Mouse (Mus musculus) MEL (cell line): Measurements from ENCODE around the gene Mapk8ip1. TPM values are rescaled to one million over a fixed set of nuclear protein-coding genes. Genes with fewer than 3 reads are reported as not detected.

Experiments used
- DNase-seq: peaks from one replicate; pipeline ENCODE4 v3.0.0; 2011; ENCODE audit warnings: low read depth, low spot score
- H3K27ac ChIP-seq: 2 replicates; pipeline ENCODE4 v1.5.1; 2012; ENCODE audit warnings: low read depth, mild to moderate bottlenecking, control low read depth, low read length, moderate library complexity; ENCODE audit not compliant: control insufficient read depth
- H3K27me3 ChIP-seq, 2 experiments: fragments of 150-350 bp in 1 of 2; sonication (generic) in 1 of 2; 2 replicates each; pipeline ENCODE4 v1.6.1; 2012; ENCODE audit warnings: low read length in 2 of 2, mild to moderate bottlenecking in 2 of 2, improper control_type of control experiment in 1 of 2, moderate library complexity in 1 of 2; ENCODE audit not compliant: insufficient read depth in 2 of 2, control insufficient read depth in 1 of 2
- H3K36me3 ChIP-seq, 2 experiments: 2 replicates each; pipeline ENCODE4 v1.6.1; 2012 to 2014; ENCODE audit warnings: low read length in 2 of 2, improper control_type of control experiment in 1 of 2, inconsistent platforms in 1 of 2, mild to moderate bottlenecking in 1 of 2; ENCODE audit not compliant: insufficient read depth in 2 of 2, control insufficient read depth in 1 of 2
- H3K4me1 ChIP-seq, 2 experiments: fragments of 150-350 bp in 1 of 2; sonication (generic) in 1 of 2; 2 replicates each; pipeline ENCODE4 v1.6.1; 2012; ENCODE audit warnings: low read length in 2 of 2, improper control_type of control experiment in 1 of 2, mild to moderate bottlenecking in 1 of 2; ENCODE audit not compliant: insufficient read depth in 2 of 2, control insufficient read depth in 1 of 2
- H3K4me3 ChIP-seq, 2 experiments: fragments of 150-350 bp in 1 of 2; sonication (generic) in 1 of 2; 2 replicates each; pipeline ENCODE4 v1.5.1; 2012; ENCODE audit warnings: low read depth in 2 of 2, low read length in 2 of 2, mild to moderate bottlenecking in 2 of 2, moderate library complexity in 2 of 2, control low read depth in 1 of 2, improper control_type of control experiment in 1 of 2; ENCODE audit not compliant: control insufficient read depth in 1 of 2, insufficient read depth in 1 of 2
- H3K79me2 ChIP-seq: 2 replicates; pipeline ENCODE4 v1.6.1; 2012; ENCODE audit warnings: mild to moderate bottlenecking, low read length, moderate library complexity; ENCODE audit not compliant: control insufficient read depth, poor library complexity, insufficient read depth
- H3K9ac ChIP-seq: 2 replicates; pipeline ENCODE4 v1.6.1; 2012; ENCODE audit warnings: low read depth, mild to moderate bottlenecking, control low read depth, low read length, moderate library complexity; ENCODE audit not compliant: control insufficient read depth, poor library complexity, severe bottlenecking
- H3K9me3 ChIP-seq: fragments of 150-350 bp; sonication (generic); replicated peaks from 2 replicates; pipeline ENCODE4 v1.6.1; 2012; ENCODE audit warnings: mild to moderate bottlenecking, low read length, improper control_type of control experiment, moderate library complexity; ENCODE audit not compliant: insufficient read depth
- BHLHE40 ChIP-seq: IDR thresholded peaks from 2 replicates; pipeline ENCODE4 v1.6.1; 2012; ENCODE audit warnings: low read depth, mild to moderate bottlenecking, inconsistent platforms, low read length, improper control_type of control experiment, borderline replicate concordance
- CHD1 ChIP-seq: IDR thresholded peaks from 2 replicates; pipeline ENCODE4 v1.6.1; 2012; ENCODE audit warnings: low read depth, mild to moderate bottlenecking, inconsistent platforms, low read length, improper control_type of control experiment
- CHD2 ChIP-seq: IDR thresholded peaks from 2 replicates; pipeline ENCODE4 v1.6.1; 2011; ENCODE audit warnings: low read length, improper control_type of control experiment
- E2F4 ChIP-seq: IDR thresholded peaks from 2 replicates; pipeline ENCODE4 v1.6.1; 2011; ENCODE audit warnings: low read depth, low read length, improper control_type of control experiment, borderline replicate concordance
- EP300 ChIP-seq, 2 experiments: IDR thresholded peaks; 2 replicates each; pipeline ENCODE4 v1.6.1; 2011; ENCODE audit warnings: improper control_type of control experiment in 2 of 2, low read length in 2 of 2, low read depth in 1 of 2, mild to moderate bottlenecking in 1 of 2
- HCFC1 ChIP-seq: IDR thresholded peaks from 2 replicates; pipeline ENCODE4 v1.6.1; 2012; ENCODE audit warnings: low read depth, mild to moderate bottlenecking, inconsistent platforms, low read length, improper control_type of control experiment, moderate library complexity
- KAT2A ChIP-seq: conservative IDR thresholded peaks from 2 replicates; pipeline ENCODE4 v1.6.1; 2012; ENCODE audit warnings: low read depth, low read length, improper control_type of control experiment, inconsistent platforms
- MAFK ChIP-seq: IDR thresholded peaks from 2 replicates; pipeline ENCODE4 v1.6.1; 2011; ENCODE audit warnings: low read depth, mild to moderate bottlenecking, low read length, improper control_type of control experiment, borderline replicate concordance
- MAX ChIP-seq: IDR thresholded peaks from 2 replicates; pipeline ENCODE4 v1.6.1; 2011; ENCODE audit warnings: low read length, improper control_type of control experiment
- MAZ ChIP-seq: IDR thresholded peaks from 2 replicates; pipeline ENCODE4 v1.6.1; 2012; ENCODE audit warnings: low read depth, mild to moderate bottlenecking, inconsistent platforms, low read length, improper control_type of control experiment
- MYB ChIP-seq: IDR thresholded peaks from 2 replicates; pipeline ENCODE4 v1.6.1; 2011; ENCODE audit warnings: mild to moderate bottlenecking, low read depth, low read length, improper control_type of control experiment
- MYC ChIP-seq: IDR thresholded peaks from 2 replicates; pipeline ENCODE4 v1.6.1; 2011; ENCODE audit warnings: low read depth, mild to moderate bottlenecking, low read length, improper control_type of control experiment, moderate library complexity
- NELFE ChIP-seq: IDR thresholded peaks from 2 replicates; pipeline ENCODE4 v1.6.1; 2011; ENCODE audit warnings: low read depth, low read length, improper control_type of control experiment
- RCOR1 ChIP-seq: IDR thresholded peaks from 2 replicates; pipeline ENCODE4 v1.6.1; 2012; ENCODE audit warnings: low read depth, mild to moderate bottlenecking, inconsistent platforms, low read length, improper control_type of control experiment
- SIN3A ChIP-seq: IDR thresholded peaks from 2 replicates; pipeline ENCODE4 v1.6.1; 2012; ENCODE audit warnings: low read length, improper control_type of control experiment, inconsistent platforms
- SMC3 ChIP-seq: IDR thresholded peaks from 2 replicates; pipeline ENCODE4 v1.6.1; 2011; ENCODE audit warnings: low read depth, low read length, improper control_type of control experiment
- TBP ChIP-seq: IDR thresholded peaks from 2 replicates; pipeline ENCODE4 v1.8.0; 2011; ENCODE audit warnings: low read depth, low read length, improper control_type of control experiment
- ZC3H11A ChIP-seq: IDR thresholded peaks from 2 replicates; pipeline ENCODE4 v1.6.1; 2012; ENCODE audit warnings: low read depth, mild to moderate bottlenecking, inconsistent platforms, low read length, improper control_type of control experiment
- ZMIZ1 ChIP-seq: IDR thresholded peaks from 2 replicates; pipeline ENCODE4 v1.6.1; 2012; ENCODE audit warnings: low read depth, mild to moderate bottlenecking, inconsistent platforms, low read length, improper control_type of control experiment, moderate library complexity
- polyA plus RNA-seq, 2 experiments: library from polyadenylated mRNA; stranded (reverse) in 1 of 2; unstranded in 1 of 2; fragments of >175 nt in 1 of 2; fragments of >200 nt in 1 of 2; gene quantifications; 2 replicates each; pipeline versions ENCODE4 v1.2.1 to v1.2.4; 2012; ENCODE audit warnings: low replicate concordance in 2 of 2, low read depth in 1 of 2; ENCODE audit not compliant: insufficient read length in 2 of 2, insufficient read depth in 1 of 2, missing spikeins in 1 of 2
- total RNA-seq: library from RNA; depleted of rRNA; stranded (reverse); fragments of 300-350 nt; gene quantifications from 2 replicates; pipeline ENCODE4 v1.2.3, GENCODE M21; 2012

Mapk8ip1 gene
- total and polyA plus RNA-seq, 3 experiments: 2.5 to 3.8 TPM; not detected in 1

- Histone ChIP-seq H3K27ac (no peak overlapping the region), H3K9me3 (no peaks in the 10 kb centered on the region), H3K4me1 (no peaks in the 10 kb centered on the region), H3K79me2 (no peaks in the 10 kb centered on the region), H3K4me3 (no peak overlapping the region), H3K9ac (no peak overlapping the region), H3K27me3 (no peaks in the 10 kb centered on the region), H3K36me3 (no peaks in the 10 kb centered on the region)
- TF ChIP-seq KAT2A (no peak), MAX (no peak), E2F4 (no peak), CHD2 (no peak), CHD1 (no peak), ZC3H11A (no peak), TBP (no peak), SMC3 (no peak), SIN3A (no peak), BHLHE40 (no peak), EP300 (IDR thresholded peaks at IDR 0.05; ENCODE audit: low read depth in 1 of 2, low read length in 2 of 2) (no peak)
- no peak for DNase-seq
Observed at GRCm38 (mm10) chr2:92365568-92365967, 35.5 kb downstream of the Mapk8ip1 start.

DNA sequence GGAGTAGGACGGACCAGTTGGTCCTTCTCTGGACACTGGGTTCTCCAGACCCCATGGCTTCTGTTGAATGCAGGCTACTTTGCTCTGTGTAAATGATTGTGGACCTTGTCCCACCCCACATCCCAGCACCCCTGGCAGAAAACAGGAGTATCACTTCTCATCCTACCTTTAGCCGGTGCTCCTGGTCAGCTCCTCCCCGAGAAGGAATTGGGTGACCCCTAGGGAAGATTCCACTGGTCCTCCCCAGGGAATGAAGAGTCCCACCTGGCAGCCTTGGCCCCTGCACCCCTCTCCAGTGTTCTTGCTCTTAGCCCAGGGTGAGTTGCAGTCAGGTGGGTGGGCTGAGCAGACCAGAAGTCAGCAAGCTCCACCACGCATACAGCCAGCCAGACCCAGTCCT, 37.0 kb downstream of the Mapk8ip1 start:
- TF ChIP-seq BHLHE40 (no peak), ZMIZ1 (no peak), RCOR1 (no peak), MAZ (no peak), HCFC1 (no peak), MYB (no peak), MAFK (no peak), NELFE (no peak), MYC (no peak)
- Histone ChIP-seq H3K4me3 (no peak overlapping the region), H3K27me3 (no peaks in the 10 kb centered on the region), H3K27ac (no peak overlapping the region), H3K4me1 (no peaks in the 10 kb centered on the region), H3K9me3 (no peaks in the 10 kb centered on the region), H3K36me3 (no peaks in the 10 kb centered on the region), H3K9ac (no peak overlapping the region), H3K79me2 (no peaks in the 10 kb centered on the region)
- DNase-seq: no peak
